Mouse (Mus musculus): ENCODE data around the gene Plppr3. TPM values are rescaled to one million over a fixed set of nuclear protein-coding genes. Genes with fewer than 3 reads are reported as not detected.

The Plppr3 gene
- polyA plus RNA-seq, 1 experiment from 2014 or later, result 32.4 TPM

DNA sequence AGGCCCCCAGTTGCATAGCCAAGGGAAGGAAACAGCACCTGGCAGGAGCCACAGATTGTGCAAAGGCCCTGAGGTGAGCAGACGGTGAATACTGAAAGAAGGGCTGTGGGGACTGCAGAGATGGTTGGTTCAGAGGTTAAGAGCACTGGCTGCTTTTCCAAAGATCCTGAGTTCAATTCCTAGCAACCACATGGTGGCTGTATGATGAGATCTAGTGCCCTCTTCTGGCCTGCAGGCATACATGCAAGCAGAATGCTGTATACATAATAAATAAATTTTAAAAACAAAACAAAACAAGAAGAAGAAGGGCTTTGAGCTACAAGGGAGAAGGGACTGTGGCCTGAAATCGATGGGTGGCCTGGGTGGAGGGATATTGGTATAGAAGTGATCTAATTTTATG, 57.3 kb downstream of the Plppr3 start:
- Histone ChIP-seq H3K27ac (replicated peaks; ENCODE audit: low read depth, low read length) (no peak overlapping the region), H3K27me3 (replicated peaks; ENCODE audit: control insufficient read depth, insufficient read depth, low read length) (no peaks in the 10 kb centered on the region), H3K4me1 (ENCODE audit: control insufficient read depth, insufficient read depth, low read length) (0 out of 2 replicates have a peak, but pooled peaks cover 4% of the 10 kb centered on the region), H3K9ac (ENCODE audit: low read depth, low read length) (no peak overlapping the region), H3K4me3 (ENCODE audit: low read depth, low read length) (no peak overlapping the region), H3K36me3 (ENCODE audit: control insufficient read depth, insufficient read depth, low read length) (peaks cover 52% of the 10 kb centered on the region), H3K4me2 (ENCODE audit: low read depth, low read length) (no peak overlapping the region), H3K9me3 (ENCODE audit: control insufficient read depth, low read length) (no peaks in the 10 kb centered on the region)
- WGBS, result 68% methylated on average over 2 of the region's 2 CpGs
- DNase-seq (ENCODE audit: low spot score) (no peak), ATAC-seq (ENCODE audit: low read depth) (no peak)

DNA sequence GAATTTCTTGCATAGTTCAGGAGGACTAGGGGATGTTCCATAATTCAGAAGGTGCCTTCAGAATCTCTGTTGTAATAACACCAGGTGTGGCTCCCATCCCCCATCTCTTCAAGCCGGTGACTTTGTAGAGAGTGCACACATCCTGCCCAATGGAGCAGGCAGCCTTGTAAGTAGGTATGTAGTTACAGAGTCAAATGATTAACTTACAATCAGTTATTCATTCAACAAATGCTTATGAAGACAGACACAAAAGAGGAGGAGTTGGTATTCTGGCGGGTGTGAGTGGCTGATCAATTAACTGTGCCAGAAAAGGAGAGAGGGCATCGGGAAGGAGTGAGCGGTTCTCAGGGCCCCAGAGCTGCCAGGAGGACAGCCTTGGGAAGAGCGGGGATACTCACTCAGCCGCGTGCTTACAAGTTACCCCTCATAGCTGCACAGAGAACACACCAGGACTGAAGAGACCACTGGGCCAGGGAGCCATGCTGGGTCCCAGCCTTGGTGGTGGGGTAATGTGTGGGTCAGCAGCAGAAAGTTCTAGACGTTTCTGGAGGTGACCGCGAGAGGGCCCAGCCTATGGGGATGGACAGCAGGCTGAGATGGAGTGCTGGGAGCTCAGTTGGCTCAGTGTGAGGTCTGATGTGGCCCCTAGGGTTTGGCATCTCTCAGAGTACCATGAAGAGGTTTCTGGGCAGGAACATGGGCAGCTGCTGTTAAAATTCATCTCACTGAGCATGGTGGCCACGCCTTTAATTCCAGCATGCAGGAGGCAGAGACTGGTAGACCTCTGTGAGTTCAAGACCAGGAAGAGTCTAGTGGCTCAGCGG, 58.6 kb downstream of the Plppr3 start:
- no peak overlapping the region for H3K27ac ChIP-seq (replicated peaks; ENCODE audit: low read depth, low read length)
- no peaks in the 10 kb centered on the region for H3K27me3 ChIP-seq (replicated peaks; ENCODE audit: control insufficient read depth, insufficient read depth, low read length)
- DNase-seq (ENCODE audit: low spot score) (no peak), ATAC-seq (ENCODE audit: low read depth) (no peak)
- 89% methylated on average over 12 of the region's 12 CpGs for WGBS
- no peaks in the 10 kb centered on the region for H3K4me1 ChIP-seq (ENCODE audit: control insufficient read depth, insufficient read depth, low read length)
- peaks cover 61% of the 10 kb centered on the region for H3K36me3 ChIP-seq (ENCODE audit: control insufficient read depth, insufficient read depth, low read length)
- H3K4me2 ChIP-seq (ENCODE audit: low read depth, low read length), result no peak overlapping the region
- no peak overlapping the region for H3K9ac ChIP-seq (ENCODE audit: low read depth, low read length)
- no peaks in the 10 kb centered on the region for H3K9me3 ChIP-seq (ENCODE audit: control insufficient read depth, low read length)
- no peak overlapping the region for H3K4me3 ChIP-seq (ENCODE audit: low read depth, low read length)

DNA sequence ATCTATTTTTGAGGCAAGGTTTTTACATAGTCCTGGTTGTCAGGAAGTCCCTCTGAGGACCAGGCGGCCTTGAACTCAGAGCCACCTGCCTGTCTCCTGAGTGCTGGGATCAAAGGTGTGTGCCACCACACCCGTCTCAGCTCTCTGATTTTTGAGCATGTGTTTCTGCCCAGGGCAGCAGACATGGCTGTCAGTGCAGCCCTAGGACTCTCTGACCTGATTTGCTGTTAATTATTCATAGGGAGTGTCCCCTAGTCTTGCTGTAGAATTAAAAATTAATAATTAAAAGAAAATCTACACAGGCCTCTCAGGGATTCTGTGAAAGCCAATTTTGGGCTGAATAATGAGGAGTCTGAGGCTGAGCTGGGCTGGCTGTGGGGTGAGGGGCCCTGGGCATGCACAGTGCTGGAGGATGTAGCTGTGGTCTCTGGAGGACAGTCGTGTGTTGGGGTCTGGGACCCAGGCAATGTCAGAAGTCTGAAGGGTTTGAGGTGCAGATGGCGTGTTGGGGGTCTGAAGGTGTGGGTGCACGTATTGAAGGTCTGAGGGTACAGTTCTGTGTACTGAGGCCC, 60.1 kb downstream of the Plppr3 start:
- Histone ChIP-seq H3K36me3 (ENCODE audit: control insufficient read depth, insufficient read depth, low read length) (peaks cover 61% of the 10 kb centered on the region), H3K9ac (ENCODE audit: low read depth, low read length) (no peak overlapping the region), H3K27me3 (replicated peaks; ENCODE audit: control insufficient read depth, insufficient read depth, low read length) (no peaks in the 10 kb centered on the region), H3K4me3 (ENCODE audit: low read depth, low read length) (no peak overlapping the region), H3K4me2 (ENCODE audit: low read depth, low read length) (no peak overlapping the region), H3K27ac (replicated peaks; ENCODE audit: low read depth, low read length) (no peak overlapping the region), H3K4me1 (ENCODE audit: control insufficient read depth, insufficient read depth, low read length) (no peaks in the 10 kb centered on the region), H3K9me3 (ENCODE audit: control insufficient read depth, low read length) (no peaks in the 10 kb centered on the region)
- WGBS, result 84% methylated on average over 5 of the region's 5 CpGs
- DNase-seq (ENCODE audit: low spot score) (no peak), ATAC-seq (ENCODE audit: low read depth) (no peak)

DNA sequence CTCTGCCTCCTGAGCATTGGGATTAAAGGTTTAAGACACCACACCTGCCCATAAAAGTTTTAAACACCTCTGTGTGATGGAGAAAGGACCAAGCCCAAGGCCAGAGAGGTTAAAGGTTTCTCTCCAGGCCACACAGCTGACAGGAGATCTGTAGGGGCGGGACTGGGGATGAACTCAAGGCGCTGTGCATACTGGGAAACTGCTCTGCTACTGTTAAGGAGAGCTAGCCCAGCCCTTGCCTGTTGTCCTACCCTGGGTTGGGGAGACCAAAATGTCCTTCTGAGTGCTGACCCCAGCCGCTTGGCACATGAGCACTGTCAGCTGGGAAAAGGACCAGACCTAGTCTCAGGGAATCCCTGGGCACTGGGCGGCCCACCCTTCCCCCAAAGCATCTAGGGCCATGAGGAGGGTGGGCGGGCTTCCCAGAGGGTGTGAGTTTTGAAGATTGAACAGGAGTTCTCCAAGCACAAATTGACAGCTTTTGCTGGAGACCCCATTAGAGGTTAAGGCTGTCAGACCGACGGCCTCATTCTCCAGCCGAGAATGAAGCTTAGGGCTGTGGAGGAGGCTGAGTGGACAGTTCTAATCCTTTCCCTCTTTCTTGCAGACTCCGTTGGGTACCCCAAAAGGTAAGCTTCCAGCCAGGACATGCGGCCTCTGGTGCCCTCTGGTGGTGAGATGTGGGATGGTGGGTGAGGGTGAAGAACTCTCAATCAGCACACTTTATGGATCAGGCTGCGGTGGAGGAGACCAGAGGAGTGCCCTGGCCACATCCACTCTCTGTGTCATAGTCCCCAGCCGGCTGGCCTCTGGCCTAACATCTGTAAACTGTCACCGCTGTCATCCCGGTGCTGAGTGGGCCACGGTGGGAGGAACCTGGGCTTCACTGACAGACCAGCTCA, 62.4 kb downstream of the Plppr3 start:
- no peak overlapping the region for H3K4me2 ChIP-seq (ENCODE audit: low read depth, low read length)
- no peaks in the 10 kb centered on the region for H3K4me1 ChIP-seq (ENCODE audit: control insufficient read depth, insufficient read depth, low read length)
- ATAC-seq (ENCODE audit: low read depth), result peak; percentile 48
- peaks cover 71% of the 10 kb centered on the region for H3K36me3 ChIP-seq (ENCODE audit: control insufficient read depth, insufficient read depth, low read length)
- no peak overlapping the region for H3K9ac ChIP-seq (ENCODE audit: low read depth, low read length)
- H3K9me3 ChIP-seq (ENCODE audit: control insufficient read depth, low read length), result no peaks in the 10 kb centered on the region
- no peak overlapping the region for H3K27ac ChIP-seq (replicated peaks; ENCODE audit: low read depth, low read length)
- 34% methylated on average over 15 of the region's 15 CpGs for WGBS
- no peaks in the 10 kb centered on the region for H3K27me3 ChIP-seq (replicated peaks; ENCODE audit: control insufficient read depth, insufficient read depth, low read length)
- DNase-seq (ENCODE audit: low spot score), result peak; percentile 59
- no peak overlapping the region for H3K4me3 ChIP-seq (ENCODE audit: low read depth, low read length)

Small RNA genes within 50 kb of the gene (microRNA-seq; reads per million reads assigned to microRNA genes)
- not detected for gene Mir6910 (ENCODE audit: borderline number of aligned reads)

Other genes starting within 250 kb of the Plppr3 start
- 11.3 and 11.4 TPM in 2 replicates for gene Shc2, start 236.7 kb downstream of the Plppr3 start, polyA plus RNA-seq (2014; fragmentation: Nextera tagmentation; extraction: Ambion mirVana)
- not detected in 2 replicates for gene Odf3l2, start 228.9 kb downstream of the Plppr3 start, polyA plus RNA-seq (2014; fragmentation: Nextera tagmentation; extraction: Ambion mirVana)
- 8.5 and 11.6 TPM in 2 replicates for gene Madcam1, start 210.1 kb downstream of the Plppr3 start, polyA plus RNA-seq (2014; fragmentation: Nextera tagmentation; extraction: Ambion mirVana)
- 58.7 and 65.3 TPM in 2 replicates for gene Tpgs1, start 205.3 kb downstream of the Plppr3 start, polyA plus RNA-seq (2014; fragmentation: Nextera tagmentation; extraction: Ambion mirVana)
- gene Cdc34, start 192.4 kb downstream of the Plppr3 start, polyA plus RNA-seq (2014; fragmentation: Nextera tagmentation; extraction: Ambion mirVana), result 106 TPM in 2 replicates
- gene Gzmm, start 185.6 kb downstream of the Plppr3 start, polyA plus RNA-seq (2014; fragmentation: Nextera tagmentation; extraction: Ambion mirVana), result 0.31 and 0.51 TPM in 2 replicates
- 846 and 847 TPM in 2 replicates for gene Bsg, start 170.1 kb downstream of the Plppr3 start, polyA plus RNA-seq (2014; fragmentation: Nextera tagmentation; extraction: Ambion mirVana)
- gene Hcn2, start 158.0 kb downstream of the Plppr3 start, polyA plus RNA-seq (2014; fragmentation: Nextera tagmentation; extraction: Ambion mirVana), result 0.15 and 0.20 TPM in 2 replicates
- gene Polrmt, start 128.1 kb downstream of the Plppr3 start, polyA plus RNA-seq (2014; fragmentation: Nextera tagmentation; extraction: Ambion mirVana), result 32.5 and 33.6 TPM in 2 replicates
- 0.35 and 0.38 TPM in 2 replicates for gene Fgf22, start 119.6 kb downstream of the Plppr3 start, polyA plus RNA-seq (2014; fragmentation: Nextera tagmentation; extraction: Ambion mirVana)
- 77.5 and 78.9 TPM in 2 replicates for gene Rnf126, start 107.7 kb downstream of the Plppr3 start, polyA plus RNA-seq (2014; fragmentation: Nextera tagmentation; extraction: Ambion mirVana)
- gene Fstl3, start 97.4 kb downstream of the Plppr3 start, polyA plus RNA-seq (2014; fragmentation: Nextera tagmentation; extraction: Ambion mirVana), result 8.3 and 10.7 TPM in 2 replicates
- 0.16 TPM in 1 of 2 replicates, not detected in the other for gene Prss57, start 83.7 kb downstream of the Plppr3 start, polyA plus RNA-seq (2014; fragmentation: Nextera tagmentation; extraction: Ambion mirVana)
- gene Palm, start 81.1 kb downstream of the Plppr3 start, polyA plus RNA-seq (2014; fragmentation: Nextera tagmentation; extraction: Ambion mirVana), result 62.5 and 75.4 TPM in 2 replicates
- gene Misp, start 53.6 kb downstream of the Plppr3 start, polyA plus RNA-seq (2014; fragmentation: Nextera tagmentation; extraction: Ambion mirVana), result 2.3 and 3.9 TPM in 2 replicates
- 198 and 254 TPM in 2 replicates for gene Ptbp1, start 20.2 kb downstream of the Plppr3 start, polyA plus RNA-seq (2014; fragmentation: Nextera tagmentation; extraction: Ambion mirVana)
- gene Prtn3, start 158 bp downstream of the Plppr3 start, polyA plus RNA-seq (2014; fragmentation: Nextera tagmentation; extraction: Ambion mirVana), result 4.1 and 6.7 TPM in 2 replicates
- 0.64 and 2.0 TPM in 2 replicates for gene Elane, start 11.6 kb upstream of the Plppr3 start, polyA plus RNA-seq (2014; fragmentation: Nextera tagmentation; extraction: Ambion mirVana)
- gene Cfd, start 16.2 kb upstream of the Plppr3 start, polyA plus RNA-seq (2014; fragmentation: Nextera tagmentation; extraction: Ambion mirVana), result 0.22 TPM in 1 of 2 replicates, not detected in the other
- gene Med16, start 34.3 kb upstream of the Plppr3 start, polyA plus RNA-seq (2014; fragmentation: Nextera tagmentation; extraction: Ambion mirVana), result 33.7 and 40.2 TPM in 2 replicates
- 4.1 and 6.7 TPM in 2 replicates for gene Gm26602, start 36.2 kb upstream of the Plppr3 start, polyA plus RNA-seq (2014; fragmentation: Nextera tagmentation; extraction: Ambion mirVana)
- gene Kiss1r, start 42.3 kb upstream of the Plppr3 start, polyA plus RNA-seq (2014; fragmentation: Nextera tagmentation; extraction: Ambion mirVana), result 0.56 and 0.58 TPM in 2 replicates
- 114 and 124 TPM in 2 replicates for gene R3hdm4, start 46.6 kb upstream of the Plppr3 start, polyA plus RNA-seq (2014; fragmentation: Nextera tagmentation; extraction: Ambion mirVana)
- 3.1 and 3.5 TPM in 2 replicates for gene Arid3a, start 52.4 kb upstream of the Plppr3 start, polyA plus RNA-seq (2014; fragmentation: Nextera tagmentation; extraction: Ambion mirVana)
- gene Wdr18, start 85.5 kb upstream of the Plppr3 start, polyA plus RNA-seq (2014; fragmentation: Nextera tagmentation; extraction: Ambion mirVana), result 97.4 and 100 TPM in 2 replicates
- 0.37 and 0.56 TPM in 2 replicates for gene Grin3b, start 96.1 kb upstream of the Plppr3 start, polyA plus RNA-seq (2014; fragmentation: Nextera tagmentation; extraction: Ambion mirVana)
- 20.6 and 22.3 TPM in 2 replicates for gene Tmem259, start 109.7 kb upstream of the Plppr3 start, polyA plus RNA-seq (2014; fragmentation: Nextera tagmentation; extraction: Ambion mirVana)
- gene Cnn2, start 114.0 kb upstream of the Plppr3 start, polyA plus RNA-seq (2014; fragmentation: Nextera tagmentation; extraction: Ambion mirVana), result 293 and 304 TPM in 2 replicates
- 2.5 and 2.8 TPM in 2 replicates for gene Abca7, start 121.9 kb upstream of the Plppr3 start, polyA plus RNA-seq (2014; fragmentation: Nextera tagmentation; extraction: Ambion mirVana)
- gene Arhgap45, start 142.0 kb upstream of the Plppr3 start, polyA plus RNA-seq (2014; fragmentation: Nextera tagmentation; extraction: Ambion mirVana), result 4.4 and 6.4 TPM in 2 replicates
- 207 and 227 TPM in 2 replicates for gene Polr2e, start 165.2 kb upstream of the Plppr3 start, polyA plus RNA-seq (2014; fragmentation: Nextera tagmentation; extraction: Ambion mirVana)
- 505 and 517 TPM in 2 replicates for gene Gpx4, start 172.5 kb upstream of the Plppr3 start, polyA plus RNA-seq (2014; fragmentation: Nextera tagmentation; extraction: Ambion mirVana)
- gene Sbno2, start 230.9 kb upstream of the Plppr3 start, polyA plus RNA-seq (2014; fragmentation: Nextera tagmentation; extraction: Ambion mirVana), result 12.8 and 14.1 TPM in 2 replicates
- gene Stk11, start 241.2 kb upstream of the Plppr3 start, polyA plus RNA-seq (2014; fragmentation: Nextera tagmentation; extraction: Ambion mirVana), result 32.6 and 32.7 TPM in 2 replicates